Mouse (Mus musculus) left cerebral cortex, postnatal 10 days (tissue): ENCODE measurements around the gene Pgs1. TPM values are rescaled to one million over a fixed set of nuclear protein-coding genes. Genes with fewer than 3 reads are reported as not detected.

Experiments used
- DNase-seq, 2 experiments: peaks; one replicate each; pipeline ENCODE4 v3.0.0; 2021 to 2022; ENCODE audit warnings: low spot score in 2 of 2, mixed read lengths in 1 of 2; ENCODE audit errors: extremely low spot score in 1 of 2
- intact Hi-C: fragments of 180-260 bp; cut with DNase I; formaldehyde crosslinking; loops from one replicate; pipeline ENCODE4 v1.15.1; 2025
- total RNA-seq, 2 experiments: library from RNA; stranded (reverse); gene quantifications; 2 replicates each; pipeline ENCODE4 v1.2.3; 2021

Pgs1 gene
- total RNA-seq, 2 experiments from 2014 or later, result 58.6 to 62.3 TPM

DNA sequence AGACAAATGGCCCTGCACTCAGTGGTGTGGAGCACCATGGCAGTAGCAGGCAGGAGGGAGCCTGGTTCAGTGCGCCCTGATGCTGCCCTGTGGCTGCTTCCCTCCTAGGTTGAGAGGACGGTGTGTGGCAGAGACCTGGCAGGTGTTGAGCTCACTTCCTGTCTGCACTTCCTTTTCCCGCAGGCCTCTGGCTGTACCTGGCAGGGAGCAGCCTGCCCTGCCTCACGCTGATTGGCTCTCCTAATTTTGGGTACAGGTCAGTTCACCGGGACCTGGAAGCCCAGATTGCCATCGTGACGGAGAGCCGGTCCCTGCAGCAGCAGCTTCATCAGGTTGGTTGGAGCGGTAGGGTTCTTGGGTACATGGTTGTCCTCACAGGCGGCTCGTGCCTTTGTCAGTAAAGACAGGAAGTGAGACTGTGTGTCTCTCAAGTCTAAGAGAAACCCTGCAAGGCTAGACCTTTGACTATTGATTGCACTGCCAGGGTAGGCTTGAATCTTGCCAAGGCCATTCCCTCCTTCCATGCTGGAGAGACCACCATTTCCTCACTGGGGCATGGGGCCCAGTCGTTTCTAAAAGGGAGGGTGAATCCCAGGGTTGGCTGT lies 28.4 kb downstream of the Pgs1 start:
- intact Hi-C loops, result no loop called here
- DNase-seq, result no peak

DNA sequence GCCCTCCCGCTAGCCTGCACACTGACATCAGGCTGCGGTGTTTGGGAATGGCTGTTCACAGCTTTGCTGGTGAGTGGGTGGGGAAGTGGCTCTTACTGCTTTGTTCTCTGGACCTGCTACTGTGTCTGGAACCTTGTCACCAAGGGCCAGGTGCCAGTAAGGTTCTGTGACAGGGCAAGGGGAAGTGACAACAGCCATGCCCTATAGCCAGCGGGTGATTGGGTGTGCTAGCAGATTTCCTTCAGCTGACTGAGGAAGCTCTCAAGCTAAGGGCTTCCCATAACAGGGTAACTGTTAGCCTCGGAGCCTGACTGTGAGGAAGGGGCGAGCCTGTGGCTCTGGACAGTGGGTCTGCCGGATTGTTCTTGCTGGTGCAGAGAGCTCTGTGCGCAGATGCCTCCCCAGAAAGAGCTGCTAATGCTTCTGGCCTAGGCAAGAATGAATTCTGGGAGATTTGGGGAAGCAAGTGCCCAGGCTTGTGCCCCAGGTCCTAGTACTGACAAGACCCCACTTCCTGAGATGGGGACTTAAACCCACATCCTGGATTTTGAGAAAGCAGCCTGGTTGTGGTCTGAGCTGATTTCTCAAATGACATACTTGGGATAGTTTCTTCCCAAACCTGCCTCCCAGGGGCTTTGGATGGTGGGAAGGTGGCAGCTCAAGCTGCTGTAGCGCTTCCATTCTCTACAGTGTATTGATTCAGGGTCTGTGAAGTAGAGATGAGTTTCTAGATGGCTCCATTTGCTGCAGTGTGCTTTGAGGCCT lies 29.5 kb downstream of the Pgs1 start:
- no peak for DNase-seq
- intact Hi-C loops, result loop anchor here (5.0 kb wide), 1 partner anchor 33 kb away; no protein-coding TSS in a partner anchor

- intact Hi-C loops, result loop anchor here (5.0 kb wide), 1 partner anchor 36 kb away; no protein-coding TSS in a partner anchor
- no peak for DNase-seq
Observed at GRCm38 (mm10) chr11:118018328-118018727, 32.2 kb downstream of the Pgs1 start.

DNA sequence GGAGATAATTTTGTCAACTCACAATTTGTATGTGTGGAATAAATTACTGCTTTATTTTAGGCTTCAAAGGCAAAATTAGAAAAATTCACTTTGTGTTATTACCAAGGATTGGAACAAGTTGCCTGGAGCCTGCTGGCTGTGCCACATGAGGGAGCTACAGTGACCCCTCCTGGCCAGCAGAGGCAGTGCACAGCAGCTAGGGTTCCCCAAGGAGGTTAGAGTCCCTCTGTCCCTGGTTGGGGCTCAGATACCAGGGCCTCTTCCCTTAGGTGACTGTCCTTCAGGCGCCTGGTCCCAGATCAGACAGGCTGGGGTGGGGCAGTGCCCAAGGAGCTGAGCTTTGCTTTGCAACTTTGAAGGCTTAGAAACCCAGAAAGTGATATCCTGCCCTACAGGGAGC lies 35.7 kb downstream of the Pgs1 start:
- peak; percentile 44 to 79 for DNase-seq
- intact Hi-C loops, result loop anchor here (2.0 to 5.0 kb wide), 2 partner anchors 50 to 151 kb away; partner anchors contain the start of gene Socs3

GRCm38 (mm10) chr11:118023475-118023874 lies 37.4 kb downstream of the Pgs1 start:
- no peak for DNase-seq
- intact Hi-C loops, result loop anchor here (5.0 kb wide), 1 partner anchor 51 kb away; the partner anchor contains the start of gene Socs3

DNA sequence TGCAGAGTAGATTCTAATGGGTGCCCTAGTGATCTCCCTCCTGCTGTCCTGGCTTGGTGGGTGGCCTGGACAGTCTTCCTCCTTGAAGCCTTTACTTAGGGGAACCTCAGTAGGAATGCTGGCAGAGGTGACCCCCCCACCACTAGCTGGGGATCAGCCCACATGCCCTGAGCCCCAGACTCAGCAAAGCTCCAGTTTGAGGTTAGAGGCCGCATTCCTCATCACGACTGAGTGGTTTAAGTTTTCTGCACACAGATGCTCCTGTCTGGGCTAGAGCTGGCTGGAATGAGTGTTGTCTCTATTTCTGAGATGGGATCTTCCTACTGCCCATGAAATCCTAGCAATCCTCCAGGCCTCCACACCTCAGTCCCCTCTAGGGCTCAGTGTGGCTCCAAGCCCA lies 38.0 kb downstream of the Pgs1 start:
- intact Hi-C loops, result loop anchor here (5.0 kb wide), 1 partner anchor 52 kb away; the partner anchor contains the start of gene Socs3
- DNase-seq, result no peak

- no peak for DNase-seq
- intact Hi-C loops, result no loop called here
Observed at GRCm38 (mm10) chr11:118029170-118029569, 43.1 kb downstream of the Pgs1 start.

GRCm38 (mm10) chr11:118031134-118031533 lies 45.0 kb downstream of the Pgs1 start:
- intact Hi-C loops, result no loop called here
- no peak for DNase-seq

DNA sequence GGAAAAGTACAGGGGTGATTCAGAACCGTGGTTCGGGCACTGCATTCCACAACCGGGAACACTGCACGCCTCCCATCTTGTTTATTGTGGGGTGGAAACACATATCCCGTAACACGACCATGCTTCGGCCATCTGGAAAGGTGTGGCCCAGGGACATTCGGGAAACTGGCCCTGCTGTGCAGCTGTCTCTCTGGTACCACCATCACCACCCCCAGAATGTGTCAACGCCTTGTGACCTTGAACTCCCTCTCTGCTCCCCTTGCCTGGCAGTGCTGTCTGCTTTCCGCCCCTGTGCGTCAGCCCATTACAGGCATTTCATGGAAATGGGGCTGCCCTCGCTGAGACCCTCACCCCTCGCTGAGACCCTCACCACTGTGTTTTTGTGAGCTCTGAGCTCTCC lies 48.3 kb downstream of the Pgs1 start:
- DNase-seq, result no peak
- intact Hi-C loops, result no loop called here

DNA sequence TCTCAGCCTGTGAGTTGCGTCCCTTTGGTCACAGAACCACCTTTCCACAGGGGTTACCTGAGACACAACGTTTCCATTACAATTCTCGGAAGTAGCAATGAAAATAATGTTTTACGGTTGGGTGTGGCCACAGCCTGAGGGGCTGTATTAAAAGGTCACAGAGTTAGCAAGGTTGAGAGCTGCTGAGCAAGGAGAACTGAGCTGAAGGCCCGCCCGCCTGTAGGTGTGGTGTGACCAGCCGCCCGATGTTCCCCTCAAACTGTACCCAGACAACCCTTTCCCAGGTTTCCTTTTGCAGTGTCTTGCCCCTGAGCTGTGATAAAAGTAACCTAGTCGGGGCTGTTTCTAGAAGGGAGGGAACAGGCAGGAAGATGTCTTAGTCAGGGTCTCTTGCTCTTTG lies 49.0 kb downstream of the Pgs1 start:
- intact Hi-C loops, result no loop called here
- no peak for DNase-seq

- intact Hi-C loops, result no loop called here
- no peak for DNase-seq
Observed at GRCm38 (mm10) chr11:118042791-118043190, 56.7 kb downstream of the Pgs1 start.

- intact Hi-C loops, result no loop called here
- DNase-seq, result peak; percentile 38 to 82
Observed at GRCm38 (mm10) chr11:118043293-118043907, 57.3 kb downstream of the Pgs1 start.

- DNase-seq, result no peak
- intact Hi-C loops, result no loop called here
Observed at GRCm38 (mm10) chr11:118049641-118050040, 63.5 kb downstream of the Pgs1 start.

DNA sequence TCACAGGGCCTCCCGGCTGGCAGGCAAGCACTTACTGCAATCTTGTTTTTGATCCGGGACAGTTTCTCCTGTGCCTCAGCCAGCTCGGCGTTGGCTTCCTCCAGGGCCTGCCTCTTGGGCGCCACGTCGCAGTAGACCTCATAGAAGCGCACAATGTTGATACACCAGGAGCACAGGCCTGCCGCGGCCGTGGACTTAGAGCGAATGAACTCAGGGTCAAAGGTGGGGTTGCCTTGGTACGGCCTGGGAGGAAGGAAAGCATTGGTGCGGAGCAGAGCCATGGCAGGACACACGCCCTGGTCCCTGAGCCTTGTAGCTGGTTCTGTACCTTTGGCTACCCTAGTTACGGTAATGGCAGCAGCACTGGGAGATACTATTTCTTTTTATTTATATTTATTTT lies 64.1 kb downstream of the Pgs1 start:
- no peak for DNase-seq
- intact Hi-C loops, result no loop called here

- no peak for DNase-seq
- intact Hi-C loops, result no loop called here
Observed at GRCm38 (mm10) chr11:118058367-118058766, 72.3 kb downstream of the Pgs1 start.

- intact Hi-C loops, result no loop called here
- no peak for DNase-seq
Observed at GRCm38 (mm10) chr11:118058872-118059271, 72.8 kb downstream of the Pgs1 start.

- no peak for DNase-seq
- intact Hi-C loops, result no loop called here
Observed at GRCm38 (mm10) chr11:118060038-118060437, 73.9 kb downstream of the Pgs1 start.

- no peak for DNase-seq
- intact Hi-C loops, result no loop called here
Observed at GRCm38 (mm10) chr11:118067588-118067987, 81.5 kb downstream of the Pgs1 start.

DNA sequence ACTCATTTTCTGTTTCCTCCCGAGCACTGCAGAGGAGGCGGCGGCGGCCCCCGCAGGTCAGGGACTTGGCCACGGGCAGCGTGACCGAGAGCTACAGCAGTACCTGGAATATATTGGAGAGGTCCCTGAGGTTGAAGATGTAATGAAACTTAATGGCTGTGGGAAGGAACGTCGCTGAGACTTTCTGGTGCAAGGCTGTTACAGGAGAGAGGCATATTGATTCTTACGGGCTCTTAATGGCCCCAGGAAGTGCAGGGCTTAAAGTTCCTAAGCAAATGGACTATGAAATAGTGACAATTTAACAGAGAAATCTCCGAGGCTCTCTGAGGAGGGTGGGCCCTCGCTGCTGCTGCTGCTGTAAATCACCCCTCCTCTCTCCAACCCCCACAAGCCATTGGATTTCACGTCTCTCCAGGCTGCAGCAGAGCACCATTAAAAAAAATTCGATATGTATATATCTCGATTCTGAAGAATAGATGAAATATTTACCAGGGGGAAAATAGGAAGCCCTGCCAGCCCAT lies 82.8 kb downstream of the Pgs1 start:
- intact Hi-C loops, result no loop called here
- DNase-seq, result no peak
